Mouse (Mus musculus): ENCODE measurements around the gene Srrm4.

DNA sequence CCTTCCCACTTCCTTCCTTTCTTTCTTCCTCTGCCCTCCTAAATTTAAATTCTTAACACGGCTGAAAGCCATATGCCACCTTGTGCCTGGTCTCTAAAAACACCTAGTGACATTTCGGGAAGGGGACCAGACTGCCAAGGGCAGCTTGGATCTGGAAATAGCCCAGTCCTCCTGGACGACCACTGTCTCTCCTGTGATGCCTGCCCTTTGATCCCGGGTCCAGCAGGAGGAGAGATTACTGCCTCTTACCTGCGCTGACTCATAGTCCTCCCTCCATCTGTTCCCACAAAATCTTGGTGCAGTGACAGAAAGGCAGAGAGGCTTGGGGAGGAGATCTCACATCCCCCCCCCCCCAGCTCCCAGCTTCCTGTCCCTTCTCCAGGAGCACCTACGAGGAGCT, 27.9 kb downstream of the Srrm4 start:
- no peak for TF ChIP-seq CTCF (IDR thresholded peaks at IDR 0.05; ENCODE audit: control insufficient read depth, insufficient read depth, insufficient replicate concordance, low read depth, low read length)
- TF ChIP-seq POLR2A (IDR thresholded peaks at IDR 0.05; ENCODE audit: control insufficient read depth, low read depth, low read length): no peak

All from testis, adult 2 months (tissue).